Comparison of ENCODE assay signal across 18 mouse cellular contexts in the genomic region with DNA sequence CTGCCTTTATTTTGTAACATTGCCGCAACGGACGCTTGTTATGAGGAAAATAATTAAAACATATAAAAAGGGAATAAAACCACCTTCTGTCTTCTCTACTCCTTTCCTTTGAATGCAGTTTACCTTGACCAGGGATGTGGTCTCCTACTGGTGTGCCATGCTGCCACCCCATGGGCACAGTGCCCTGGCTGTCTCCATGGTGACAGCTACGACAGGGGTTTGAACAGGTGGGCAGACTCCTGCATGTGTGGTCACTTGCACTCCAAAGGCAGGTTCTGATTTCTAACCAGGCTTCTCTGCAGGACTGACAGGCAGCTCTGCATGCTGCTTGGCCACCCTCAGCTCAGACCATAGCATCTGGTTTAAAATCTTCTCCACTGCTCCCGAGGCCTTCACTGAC. TPM values are rescaled to one million over a fixed set of nuclear protein-coding genes. Genes with fewer than 3 reads are reported as not detected.
DNase-seq lines count a peak whose midpoint lies in the region; TF ChIP-seq lines count a peak whose summit lies in the region.
"Had no signal": no experiment of that assay in that cellular context is flagged by ENCODE, and none has a peak within 500 bp of the region (broad histone marks: within the 10 kb centered on the region; RNA-seq: fewer than 3 reads in every experiment).

No protein-coding gene starts in this region.

- DNase-seq in cerebellum, postnatal 10 days, result peak; percentile 66 to 76
- no peak for DNase-seq in cerebellum, postnatal 4 days (ENCODE audit: low spot score in 2 of 2)
- DNase-seq in layer of hippocampus, adult 2 months (ENCODE audit: low spot score in 2 of 2), result no peak
- DNase-seq in layer of hippocampus, adult 8-10 months (ENCODE audit: low spot score in 2 of 2), result no peak
- DNase-seq in left cerebral cortex, postnatal 4 days, result peak; percentile 16
- no peak for DNase-seq in left cerebral cortex, postnatal 14 days (ENCODE audit: low spot score in 2 of 2)
- DNase-seq: adrenal gland, adult 8-10 months; adrenal gland, postnatal 14 days; adrenal gland, postnatal 36 days; B cell, adult 2 months; cerebellum, adult 11-12 months; cerebellum, adult 2 months; cerebellum, adult 9-11 months; forebrain, postnatal 0 days had no signal

- H3K4me3 ChIP-seq in layer of hippocampus, adult 2 months, result no peak overlapping the region
- H3K4me3 ChIP-seq: embryonic facial prominence, embryonic 10.5 days; embryonic facial prominence, embryonic 12.5 days; forebrain, embryonic 13.5 days; forebrain, embryonic 15.5 days had no signal

- H3K27ac ChIP-seq in layer of hippocampus, adult 2 months, result peak overlapping the region; percentile 75; the same call in 1 of the 2 replicates
- H3K27ac ChIP-seq: embryonic facial prominence, embryonic 10.5 days; embryonic facial prominence, embryonic 12.5 days; forebrain, embryonic 13.5 days; forebrain, embryonic 15.5 days had no signal

- no peak for TF ChIP-seq CTCF in layer of hippocampus, adult 2 months (conservative IDR thresholded peaks at IDR 0.05)

- intact Hi-C loops in left cerebral cortex, postnatal 4 days (cut with DNase I), result no loop called here
- intact Hi-C loops in left cerebral cortex, postnatal 14 days (cut with DNase I), result no loop called here

RNA-seq across cellular contexts. Expression of gene Ptpn5, which starts 21.4 kb away (rescaled TPM):
- 100 to 1,000 TPM; 104 to 107 TPM for total RNA-seq in layer of hippocampus, adult 2 months (2021)
- 100 to 1,000 TPM; 100 to 116 (median 108) TPM for total RNA-seq in layer of hippocampus, adult 8-10 months (2022)
- 100 to 1,000 TPM; 138 to 140 TPM for total RNA-seq in left cerebral cortex, postnatal 4 days (2021)
- total RNA-seq in left cerebral cortex, postnatal 14 days (2021), result 100 to 1,000 TPM; 129 to 131 TPM

Comparison
In these comparisons a context has a peak if more than half of its experiments do, and no peak if none do; other contexts are left out.
1. DNase-seq: peak in cerebellum, postnatal 10 days (2 of 2) and left cerebral cortex, postnatal 4 days (single experiment); none in cerebellum, postnatal 4 days (0 of 2), layer of hippocampus, adult 2 months (0 of 2), layer of hippocampus, adult 8-10 months (0 of 2) and left cerebral cortex, postnatal 14 days (0 of 2).